ENCODE assay signal across 19 mouse cellular contexts in genomic region chr7:35423071-35423470, GRCm38 (mm10). TPM values are rescaled to one million over a fixed set of nuclear protein-coding genes. Genes with fewer than 3 reads are reported as not detected.
DNase-seq lines count a peak whose midpoint lies in the region; ATAC-seq lines count a peak whose summit lies in the region.
"Had no signal": no experiment of that assay in that cellular context is flagged by ENCODE, and none has a peak within 500 bp of the region (broad histone marks: within the 10 kb centered on the region; RNA-seq: fewer than 3 reads in every experiment).

No protein-coding gene starts in this region.

- peak; percentile 63 for ATAC-seq in megakaryocyte, adult 5-6 weeks (ENCODE audit: poor library complexity, severe bottlenecking)
- no peak for ATAC-seq in monocyte, adult 5-6 weeks (replicated peaks; ENCODE audit: insufficient number of reproducible peaks, low FRiP score, low TSS enrichment, poor library complexity, severe bottlenecking)
- ATAC-seq: forebrain, embryonic 14.5 days; forebrain, embryonic 16.5 days had no signal

- DNase-seq in lung, postnatal 36 days: peak; percentile 8
- DNase-seq in lung, postnatal 4 days: no peak
- peak; percentile 31 for DNase-seq in 416B (ENCODE audit: low read depth)
- DNase-seq in c-Kit-positive CD71-negative TER-119-negative erythroid progenitor cells, embryonic 14.5 days (ENCODE audit: low read depth): peak; percentile 2
- no peak for DNase-seq in cerebellum, adult 8-10 months
- DNase-seq in right cerebral cortex, postnatal 25 days: no peak
- DNase-seq: adrenal gland, adult 2 months; adrenal gland, postnatal 10 days; adrenal gland, postnatal 25 days; cerebellum, adult 11 months; cerebellum, adult 18-20 months; cerebellum, adult 9-10 months; cerebellum, postnatal 10 days; cerebellum, postnatal 25 days had no signal

RNA-seq across cellular contexts. Expression of gene Slc7a9, which starts 25.5 kb away (rescaled TPM):
- total RNA-seq in megakaryocyte, adult 5-6 weeks (2015): not detected in 2 replicates
- not detected in 2 replicates for total RNA-seq in megakaryocyte, adult 5-6 weeks (2017)
- total RNA-seq in monocyte, adult 5-6 weeks (2017): not detected in 3 replicates
- total RNA-seq: adrenal gland, adult 2 months; adrenal gland, postnatal 10 days; adrenal gland, postnatal 25 days; MEL had no signal

RNA-seq across cellular contexts. Expression of gene Cep89, which starts 26.2 kb away (rescaled TPM):
- total RNA-seq in megakaryocyte, adult 5-6 weeks (2015): 9.6 and 16.9 TPM in 2 replicates
- 5.7 TPM in 2 replicates for total RNA-seq in megakaryocyte, adult 5-6 weeks (2017)
- 10.7 to 21.7 TPM (median 11.2 TPM) in 3 replicates for total RNA-seq in monocyte, adult 5-6 weeks (2017)

RNA-seq across cellular contexts. Expression of gene Faap24, which starts 26.4 kb away (rescaled TPM):
- total RNA-seq in megakaryocyte, adult 5-6 weeks (2015): 10.8 and 12.2 TPM in 2 replicates
- 5.5 and 11.1 TPM in 2 replicates for total RNA-seq in megakaryocyte, adult 5-6 weeks (2017)
- total RNA-seq in monocyte, adult 5-6 weeks (2017): 1.8 to 11.2 TPM (median 9.2 TPM) in 3 replicates

Comparison
In these comparisons a context has a peak if more than half of its experiments do, and no peak if none do; other contexts are left out.
1. DNase-seq: peak in lung, postnatal 36 days (single experiment), 416B (single experiment) and c-Kit-positive CD71-negative TER-119-negative erythroid progenitor cells, embryonic 14.5 days (single experiment); none in lung, postnatal 4 days (0 of 2), cerebellum, adult 8-10 months (single experiment) and right cerebral cortex, postnatal 25 days (single experiment).